Mouse (Mus musculus) testis, adult 2 months (tissue): ENCODE data around the gene Slc48a1.

Experiments used
- CTCF ChIP-seq: fragments of 200-500 bp; IDR thresholded peaks from 2 replicates; pipeline ENCODE4 v1.5.1; 2012; ENCODE audit warnings: low read depth, mild to moderate bottlenecking, inconsistent platforms, low read length, moderate library complexity; ENCODE audit not compliant: control insufficient read depth, insufficient read depth, insufficient replicate concordance
- POLR2A ChIP-seq: fragments of 200-500 bp; IDR thresholded peaks from 2 replicates; pipeline ENCODE4 v1.6.1; 2012; ENCODE audit warnings: low read depth, mild to moderate bottlenecking, inconsistent platforms, low read length, moderate library complexity; ENCODE audit not compliant: control insufficient read depth

GRCm38 (mm10) chr15:97762733-97763132 is 15.6 kb upstream of the Slc48a1 start:
- TF ChIP-seq CTCF (no peak), POLR2A (peak; percentile 36; the same call in 1 of the 2 replicates)
